Mouse (Mus musculus): ENCODE results near the gene Efcab12. TPM values are rescaled to one million over a fixed set of nuclear protein-coding genes. Genes with fewer than 3 reads are reported as not detected.
"Not testable (repeated sequence)": the region's sequence is repeated elsewhere in the genome, so short reads cannot be mapped to it uniquely, and the experiment has no call there.

The Efcab12 gene
- polyA plus RNA-seq, 1 experiment from 2014 or later = 0.72 TPM

- DNase-seq (ENCODE audit: low spot score) (no peak), ATAC-seq (ENCODE audit: insufficient number of reproducible peaks, low FRiP score, low TSS enrichment, low read depth) (no peak)
- Histone ChIP-seq H3K9ac (ENCODE audit: low read length) (no peak overlapping the region), H3K4me2 (ENCODE audit: low read depth, severe bottlenecking) (no peak overlapping the region), H3K27me3 (ENCODE audit: control insufficient read depth, insufficient read depth, low read length) (no peaks in the 10 kb centered on the region), H3K36me3 (ENCODE audit: control insufficient read depth, insufficient read depth, low read length) (no peaks in the 10 kb centered on the region), H3K4me1 (ENCODE audit: control insufficient read depth, insufficient read depth, low read length) (no peaks in the 10 kb centered on the region), H3K4me3 (ENCODE audit: low read depth, low read length) (no peak overlapping the region), H3K9me3 (ENCODE audit: control insufficient read depth, low read length) (no peaks in the 10 kb centered on the region), H3K27ac (replicated peaks; ENCODE audit: low read depth, low read length) (no peak overlapping the region)
- 89% methylated on average over 2 of the region's 2 CpGs for WGBS
Observed at GRCm38 (mm10) chr6:115832152-115832850, 5.9 kb downstream of the Efcab12 start.

- H3K9me3 ChIP-seq (ENCODE audit: control insufficient read depth, low read length) = no peaks in the 10 kb centered on the region
- no peak overlapping the region; the same call in 1 of the 2 replicates for H3K4me2 ChIP-seq (ENCODE audit: low read depth, severe bottlenecking)
- DNase-seq (ENCODE audit: low spot score) (no peak), ATAC-seq (ENCODE audit: insufficient number of reproducible peaks, low FRiP score, low TSS enrichment, low read depth) (no peak)
- H3K9ac ChIP-seq (ENCODE audit: low read length) = no peak overlapping the region
- H3K4me3 ChIP-seq (ENCODE audit: low read depth, low read length) = no peak overlapping the region
- no peaks in the 10 kb centered on the region for H3K4me1 ChIP-seq (ENCODE audit: control insufficient read depth, insufficient read depth, low read length)
- no peak overlapping the region for H3K27ac ChIP-seq (replicated peaks; ENCODE audit: low read depth, low read length)
- H3K27me3 ChIP-seq (ENCODE audit: control insufficient read depth, insufficient read depth, low read length) = no peaks in the 10 kb centered on the region
- no peaks in the 10 kb centered on the region for H3K36me3 ChIP-seq (ENCODE audit: control insufficient read depth, insufficient read depth, low read length)
- WGBS = 82% methylated on average over 6 of the region's 6 CpGs
Observed at GRCm38 (mm10) chr6:115830779-115831601, 7.2 kb downstream of the Efcab12 start.

- not testable (repeated sequence) for H3K4me2 ChIP-seq (ENCODE audit: low read depth, severe bottlenecking); H3K36me3 ChIP-seq (ENCODE audit: control insufficient read depth, insufficient read depth, low read length); H3K4me3 ChIP-seq (ENCODE audit: low read depth, low read length); H3K9me3 ChIP-seq (ENCODE audit: control insufficient read depth, low read length); H3K27me3 ChIP-seq (ENCODE audit: control insufficient read depth, insufficient read depth, low read length); H3K4me1 ChIP-seq (ENCODE audit: control insufficient read depth, insufficient read depth, low read length)
- Histone ChIP-seq H3K9ac (ENCODE audit: low read length) (peak overlapping the region; percentile 7; the same call in 1 of the 2 replicates), H3K27ac (replicated peaks; ENCODE audit: low read depth, low read length) (peak overlapping the region; percentile 47; the same call in 1 of the 2 replicates)
- ATAC-seq (ENCODE audit: insufficient number of reproducible peaks, low FRiP score, low TSS enrichment, low read depth) (peak; percentile 95), DNase-seq (ENCODE audit: low spot score) (peak; percentile 89)
- 7% methylated on average over 5 of the region's 11 CpGs for WGBS
Observed at GRCm38 (mm10) chr6:115823850-115824464, 14.3 kb downstream of the Efcab12 start.

- Histone ChIP-seq H3K9ac (ENCODE audit: low read length) (no peak overlapping the region), H3K9me3 (ENCODE audit: control insufficient read depth, low read length) (no peaks in the 10 kb centered on the region), H3K4me1 (ENCODE audit: control insufficient read depth, insufficient read depth, low read length) (0 out of 2 replicates have a peak, but pooled peaks cover 4% of the 10 kb centered on the region), H3K27me3 (ENCODE audit: control insufficient read depth, insufficient read depth, low read length) (no peaks in the 10 kb centered on the region), H3K4me2 (ENCODE audit: low read depth, severe bottlenecking) (no peak overlapping the region), H3K27ac (replicated peaks; ENCODE audit: low read depth, low read length) (no peak overlapping the region), H3K36me3 (ENCODE audit: control insufficient read depth, insufficient read depth, low read length) (no peaks in the 10 kb centered on the region), H3K4me3 (ENCODE audit: low read depth, low read length) (no peak overlapping the region)
- DNase-seq (ENCODE audit: low spot score) = no peak
- 87% methylated on average over 8 of the region's 8 CpGs for WGBS
- ATAC-seq (ENCODE audit: insufficient number of reproducible peaks, low FRiP score, low TSS enrichment, low read depth) = no peak
Observed at GRCm38 (mm10) chr6:115821216-115821993, 16.8 kb downstream of the Efcab12 start.

GRCm38 (mm10) chr6:115818129-115818528, 20.1 kb downstream of the Efcab12 start:
- H3K9me3 ChIP-seq (ENCODE audit: control insufficient read depth, low read length) = no peaks in the 10 kb centered on the region
- no peaks in the 10 kb centered on the region for H3K27me3 ChIP-seq (ENCODE audit: control insufficient read depth, insufficient read depth, low read length)
- no peak for ATAC-seq (ENCODE audit: insufficient number of reproducible peaks, low FRiP score, low TSS enrichment, low read depth)
- no peak overlapping the region for H3K4me3 ChIP-seq (ENCODE audit: low read depth, low read length)
- no peak for DNase-seq (ENCODE audit: low spot score)
- H3K4me1 ChIP-seq (ENCODE audit: control insufficient read depth, insufficient read depth, low read length) = no peaks in the 10 kb centered on the region
- H3K27ac ChIP-seq (replicated peaks; ENCODE audit: low read depth, low read length) = no peak overlapping the region
- WGBS = 76% methylated on average over 2 of the region's 2 CpGs
- no peaks in the 10 kb centered on the region for H3K36me3 ChIP-seq (ENCODE audit: control insufficient read depth, insufficient read depth, low read length)
- H3K4me2 ChIP-seq (ENCODE audit: low read depth, severe bottlenecking) = no peak overlapping the region
- no peak overlapping the region for H3K9ac ChIP-seq (ENCODE audit: low read length)

GRCm38 (mm10) chr6:115815041-115815440, 23.2 kb downstream of the Efcab12 start:
- no peak overlapping the region for H3K9ac ChIP-seq (ENCODE audit: low read length)
- no peaks in the 10 kb centered on the region for H3K9me3 ChIP-seq (ENCODE audit: control insufficient read depth, low read length)
- no peak overlapping the region for H3K4me2 ChIP-seq (ENCODE audit: low read depth, severe bottlenecking)
- H3K36me3 ChIP-seq (ENCODE audit: control insufficient read depth, insufficient read depth, low read length) = no peaks in the 10 kb centered on the region
- no peak for DNase-seq (ENCODE audit: low spot score)
- ATAC-seq (ENCODE audit: insufficient number of reproducible peaks, low FRiP score, low TSS enrichment, low read depth) = no peak
- H3K4me1 ChIP-seq (ENCODE audit: control insufficient read depth, insufficient read depth, low read length) = no peaks in the 10 kb centered on the region
- no peaks in the 10 kb centered on the region for H3K27me3 ChIP-seq (ENCODE audit: control insufficient read depth, insufficient read depth, low read length)
- H3K27ac ChIP-seq (replicated peaks; ENCODE audit: low read depth, low read length) = no peak overlapping the region
- H3K4me3 ChIP-seq (ENCODE audit: low read depth, low read length) = no peak overlapping the region
- WGBS = 80% methylated on average over 4 of the region's 4 CpGs

GRCm38 (mm10) chr6:115814104-115814503, 24.1 kb downstream of the Efcab12 start:
- Histone ChIP-seq H3K4me2 (ENCODE audit: low read depth, severe bottlenecking) (no peak overlapping the region), H3K36me3 (ENCODE audit: control insufficient read depth, insufficient read depth, low read length) (no peaks in the 10 kb centered on the region), H3K4me3 (ENCODE audit: low read depth, low read length) (no peak overlapping the region), H3K9me3 (ENCODE audit: control insufficient read depth, low read length) (no peaks in the 10 kb centered on the region), H3K4me1 (ENCODE audit: control insufficient read depth, insufficient read depth, low read length) (no peaks in the 10 kb centered on the region), H3K27me3 (ENCODE audit: control insufficient read depth, insufficient read depth, low read length) (no peaks in the 10 kb centered on the region), H3K27ac (replicated peaks; ENCODE audit: low read depth, low read length) (no peak overlapping the region), H3K9ac (ENCODE audit: low read length) (no peak overlapping the region)
- DNase-seq (ENCODE audit: low spot score) (peak; percentile 64), ATAC-seq (ENCODE audit: insufficient number of reproducible peaks, low FRiP score, low TSS enrichment, low read depth) (no peak)
- WGBS = 44% methylated on average over 4 of the region's 4 CpGs

- H3K9ac ChIP-seq (ENCODE audit: low read length) = no peak overlapping the region
- H3K9me3 ChIP-seq (ENCODE audit: control insufficient read depth, low read length) = no peaks in the 10 kb centered on the region
- H3K4me1 ChIP-seq (ENCODE audit: control insufficient read depth, insufficient read depth, low read length) = peaks cover 2% of the 10 kb centered on the region
- no peaks in the 10 kb centered on the region for H3K27me3 ChIP-seq (ENCODE audit: control insufficient read depth, insufficient read depth, low read length)
- H3K4me2 ChIP-seq (ENCODE audit: low read depth, severe bottlenecking) = no peak overlapping the region
- 74% methylated on average over 8 of the region's 8 CpGs for WGBS
- H3K4me3 ChIP-seq (ENCODE audit: low read depth, low read length) = no peak overlapping the region
- no peak for DNase-seq (ENCODE audit: low spot score)
- no peak overlapping the region for H3K27ac ChIP-seq (replicated peaks; ENCODE audit: low read depth, low read length)
- peaks cover 7% of the 10 kb centered on the region; the same call in 1 of the 2 replicates for H3K36me3 ChIP-seq (ENCODE audit: control insufficient read depth, insufficient read depth, low read length)
- ATAC-seq (ENCODE audit: insufficient number of reproducible peaks, low FRiP score, low TSS enrichment, low read depth) = no peak
Observed at GRCm38 (mm10) chr6:115811606-115812005, 26.6 kb downstream of the Efcab12 start.
